ENCODE assay signal across 16 mouse cellular contexts in the genomic region with DNA sequence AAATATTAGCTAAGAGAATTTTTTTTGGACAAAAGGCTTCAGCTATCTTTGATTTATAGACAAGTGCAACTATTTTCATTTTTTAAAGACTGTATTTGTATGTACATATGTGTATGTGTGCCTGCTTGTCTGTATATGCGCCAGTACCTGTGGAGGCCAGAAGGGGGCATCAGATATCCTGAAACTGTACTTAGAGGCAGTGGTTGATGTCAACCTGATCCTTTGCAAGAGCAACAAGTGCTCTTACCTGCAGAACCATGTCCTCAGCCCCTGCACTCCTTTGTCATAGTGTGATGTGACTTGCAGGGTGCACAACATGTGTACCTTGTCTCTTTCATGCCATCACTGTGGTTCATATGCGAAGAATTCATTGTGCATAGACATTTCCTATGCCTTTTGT.
DNase-seq lines count a peak whose midpoint lies in the region; ATAC-seq and TF ChIP-seq lines count a peak whose summit lies in the region.
"Had no signal": no experiment of that assay in that cellular context is flagged by ENCODE, and none has a peak within 500 bp of the region (broad histone marks: within the 10 kb centered on the region; RNA-seq: fewer than 3 reads in every experiment).

No protein-coding gene starts in this region.

- 94% methylated on average over 2 of the region's 2 CpGs for WGBS in midbrain, postnatal 0 days
- 96% methylated on average over 2 of the region's 2 CpGs for WGBS in midbrain, embryonic 16.5 days
- 98% methylated on average over 2 of the region's 2 CpGs for WGBS in cerebellum, adult 2 months

- no peak for TF ChIP-seq POLR2A in cerebellum, adult 2 months (IDR thresholded peaks at IDR 0.05; ENCODE audit: borderline replicate concordance, insufficient read depth, low read length)

- H3K9me3 ChIP-seq in midbrain, postnatal 0 days (ENCODE audit: low read length) = no peaks in the 10 kb centered on the region
- no peaks in the 10 kb centered on the region for H3K9me3 ChIP-seq in midbrain, embryonic 16.5 days (replicated peaks; ENCODE audit: control insufficient read depth, low read length, poor library complexity, severe bottlenecking)
- H3K9me3 ChIP-seq: embryonic facial prominence, embryonic 15.5 days; hindbrain, embryonic 13.5 days; limb, embryonic 15.5 days; midbrain, embryonic 13.5 days had no signal

- ATAC-seq in midbrain, postnatal 0 days (ENCODE audit: low FRiP score) = no peak
- no peak for ATAC-seq in midbrain, embryonic 16.5 days
- ATAC-seq: midbrain, embryonic 13.5 days had no signal

- peak; percentile 40 for TF ChIP-seq CTCF in midbrain, postnatal 0 days (IDR thresholded peaks at IDR 0.05)
- no peak for TF ChIP-seq CTCF in cerebellum, adult 2 months (IDR thresholded peaks at IDR 0.05; ENCODE audit: borderline replicate concordance, insufficient read depth, low read depth, low read length)

- no peaks in the 10 kb centered on the region for H3K27me3 ChIP-seq in midbrain, postnatal 0 days (ENCODE audit: insufficient read depth, low read length)
- no peaks in the 10 kb centered on the region for H3K27me3 ChIP-seq in midbrain, embryonic 16.5 days (ENCODE audit: control insufficient read depth, insufficient read depth, low read depth, low read length)
- no peaks in the 10 kb centered on the region for H3K27me3 ChIP-seq in cerebellum, adult 2 months (ENCODE audit: control insufficient read depth, insufficient read depth, low read length)
- H3K27me3 ChIP-seq: embryonic facial prominence, embryonic 15.5 days; hindbrain, embryonic 13.5 days; limb, embryonic 15.5 days; midbrain, embryonic 13.5 days had no signal

- H3K9ac ChIP-seq in midbrain, postnatal 0 days (replicated peaks; ENCODE audit: low read length, poor library complexity, severe bottlenecking) = no peak overlapping the region
- no peak overlapping the region for H3K9ac ChIP-seq in midbrain, embryonic 16.5 days (ENCODE audit: low read depth, low read length)
- H3K9ac ChIP-seq: embryonic facial prominence, embryonic 15.5 days; hindbrain, embryonic 13.5 days; limb, embryonic 15.5 days; midbrain, embryonic 13.5 days had no signal

- DNase-seq in embryo, embryonic 10.5 days (ENCODE audit: low spot score) = peak; percentile 18
- no peak for DNase-seq in embryo, embryonic 9.5 days (ENCODE audit: extremely low spot score)
- DNase-seq in kidney, postnatal 4 days = peak; percentile 4 to 10
- no peak for DNase-seq in kidney, adult 11 months
- DNase-seq in midbrain, postnatal 0 days (ENCODE audit: low spot score) = no peak
- no peak for DNase-seq in cerebellum, adult 2 months
- no peak for DNase-seq in cerebellum, adult 18-20 months
- DNase-seq: cerebellum, adult 11 months; layer of hippocampus, adult 9-11 months; lung, postnatal 36 days; thymus, adult 18-20 months had no signal

- no peak overlapping the region for H3K27ac ChIP-seq in midbrain, postnatal 0 days (ENCODE audit: low read depth, low read length)
- no peak overlapping the region for H3K27ac ChIP-seq in midbrain, embryonic 16.5 days (ENCODE audit: low read length)
- H3K27ac ChIP-seq in cerebellum, adult 2 months (ENCODE audit: insufficient read depth, low read length) = no peak overlapping the region
- H3K27ac ChIP-seq: embryonic facial prominence, embryonic 15.5 days; hindbrain, embryonic 13.5 days; limb, embryonic 15.5 days; midbrain, embryonic 13.5 days had no signal

- no peak overlapping the region for H3K4me3 ChIP-seq in midbrain, postnatal 0 days (ENCODE audit: low read depth, low read length)
- no peak overlapping the region for H3K4me3 ChIP-seq in midbrain, embryonic 16.5 days (ENCODE audit: low read depth, low read length)
- H3K4me3 ChIP-seq in cerebellum, adult 2 months (replicated peaks; ENCODE audit: insufficient read depth, low read depth, low read length) = no peak overlapping the region
- H3K4me3 ChIP-seq: embryonic facial prominence, embryonic 15.5 days; hindbrain, embryonic 13.5 days; limb, embryonic 15.5 days; midbrain, embryonic 13.5 days had no signal

- no peaks in the 10 kb centered on the region for H3K36me3 ChIP-seq in midbrain, postnatal 0 days (ENCODE audit: insufficient read depth, low read length)
- H3K36me3 ChIP-seq in midbrain, embryonic 16.5 days (ENCODE audit: control insufficient read depth, insufficient read depth, low read length) = no peaks in the 10 kb centered on the region
- H3K36me3 ChIP-seq: embryonic facial prominence, embryonic 15.5 days; hindbrain, embryonic 13.5 days; limb, embryonic 15.5 days; midbrain, embryonic 13.5 days had no signal

- no peak overlapping the region for H3K4me2 ChIP-seq in midbrain, postnatal 0 days (ENCODE audit: low read depth, low read length, poor library complexity, severe bottlenecking)
- H3K4me2 ChIP-seq in midbrain, embryonic 16.5 days (ENCODE audit: low read length) = no peak overlapping the region
- H3K4me2 ChIP-seq: embryonic facial prominence, embryonic 15.5 days; hindbrain, embryonic 13.5 days; limb, embryonic 15.5 days; midbrain, embryonic 13.5 days had no signal

- H3K4me1 ChIP-seq in midbrain, postnatal 0 days (ENCODE audit: insufficient read depth, low read length) = no peaks in the 10 kb centered on the region
- no peaks in the 10 kb centered on the region for H3K4me1 ChIP-seq in midbrain, embryonic 16.5 days (ENCODE audit: control insufficient read depth, insufficient read depth, low read length)
- no peaks in the 10 kb centered on the region for H3K4me1 ChIP-seq in cerebellum, adult 2 months (ENCODE audit: control insufficient read depth, insufficient read depth, low read length)
- H3K4me1 ChIP-seq: embryonic facial prominence, embryonic 15.5 days; hindbrain, embryonic 13.5 days; limb, embryonic 15.5 days; midbrain, embryonic 13.5 days had no signal

Comparison
In these comparisons a context has a peak if more than half of its experiments do, and no peak if none do; other contexts are left out.
1. DNase-seq: peak in embryo, embryonic 10.5 days (single experiment) and kidney, postnatal 4 days (2 of 2); none in embryo, embryonic 9.5 days (single experiment), kidney, adult 11 months (single experiment), midbrain, postnatal 0 days (single experiment), cerebellum, adult 2 months (0 of 2) and cerebellum, adult 18-20 months (0 of 2).